Mouse (Mus musculus): Measurements from ENCODE around the gene Tspyl3. TPM values are rescaled to one million over a fixed set of nuclear protein-coding genes. Genes with fewer than 3 reads are reported as not detected.

Tspyl3 gene
- polyA plus RNA-seq (2012; rRNA removed; ENCODE audit: low replicate concordance), result 13.4 and 14.2 TPM in 2 replicates

DNA sequence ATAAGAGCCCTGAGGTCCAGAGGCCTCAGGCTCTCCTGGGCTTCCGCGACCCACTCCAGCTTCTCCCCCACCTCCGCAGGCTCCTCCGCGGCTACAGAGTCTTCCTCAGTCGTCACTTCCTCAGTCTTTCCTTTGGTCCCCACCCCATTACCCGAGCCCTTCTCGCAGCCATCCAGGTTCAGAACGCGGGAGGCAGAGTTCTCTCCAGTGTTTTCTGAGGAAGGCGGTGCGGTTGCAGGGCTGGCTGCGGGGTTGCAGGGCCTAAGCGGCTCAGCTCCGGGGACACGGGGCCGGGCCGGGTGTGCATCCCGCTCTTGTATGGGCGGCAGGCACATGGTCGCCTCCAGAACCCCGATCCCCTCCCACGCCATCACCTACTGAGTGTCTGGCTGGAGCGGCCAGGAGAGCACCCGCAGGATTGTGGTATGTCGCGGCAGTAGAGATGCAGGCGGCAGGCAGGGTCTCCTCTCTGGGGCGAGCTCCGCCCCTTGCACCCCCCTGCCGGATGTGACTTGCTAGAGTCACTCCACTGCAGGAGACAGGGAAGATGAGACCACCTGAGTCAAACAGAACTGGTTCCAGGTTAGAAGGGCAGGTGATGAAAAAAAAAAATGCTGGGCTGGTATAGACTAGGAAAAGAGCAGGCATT is at the start of gene Tspyl3:
Tspyl3 (minus strand) TSS at position 496 of the 649 bp plus-strand sequence.

DNA sequence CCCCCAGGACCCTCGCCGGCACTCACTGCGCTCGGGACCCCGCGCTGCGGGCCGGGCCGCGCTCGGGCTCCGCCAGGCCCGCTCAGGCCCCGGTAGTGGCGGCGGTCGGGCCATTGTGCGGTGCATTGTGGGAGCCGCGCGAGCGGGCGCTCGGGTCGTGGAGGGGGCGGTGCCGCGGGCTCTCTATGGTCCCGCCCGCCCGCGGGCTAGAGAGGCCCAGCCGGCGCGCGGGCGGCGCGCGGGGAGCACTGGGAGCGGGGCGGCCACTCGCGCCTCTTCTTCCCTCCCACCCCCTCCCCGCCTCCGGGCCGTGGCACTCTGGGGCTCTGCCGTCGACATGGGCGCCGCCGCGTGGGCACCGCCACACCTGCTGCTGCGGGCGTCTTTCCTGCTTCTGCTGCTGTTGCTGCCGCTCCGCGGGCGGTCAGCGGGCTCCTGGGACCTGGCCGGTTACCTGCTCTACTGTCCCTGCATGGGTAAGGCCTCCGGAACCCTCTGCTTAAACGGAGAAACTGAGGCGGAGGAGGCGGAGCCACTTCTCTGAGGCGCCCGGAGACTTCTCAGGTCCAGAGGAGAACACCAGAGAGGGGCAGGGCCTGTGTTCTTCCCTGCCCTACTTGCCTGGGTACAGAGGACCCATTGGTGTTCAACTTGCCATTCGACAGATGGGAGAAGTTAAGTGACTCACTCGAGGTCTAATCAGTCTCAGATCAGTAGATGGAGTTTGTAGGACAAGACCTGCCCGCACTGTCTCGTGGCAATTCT is 16.2 kb upstream of the Tspyl3 start, which contains the start of the genes Plagl2 and Pofut1:
Plagl2 (minus strand) TSS at position 177 of the 765 bp plus-strand sequence.
Pofut1 (plus strand) TSS at position 284 of the 765 bp plus-strand sequence.

Other genes with a start within 250 kb of the Tspyl3 start
- 41.5 and 98.0 TPM in 2 replicates for gene Pdrg1, start 210.0 kb downstream of the Tspyl3 start, polyA plus RNA-seq (2012; rRNA removed; ENCODE audit: low replicate concordance)
- gene Xkr7, start 193.6 kb downstream of the Tspyl3 start, polyA plus RNA-seq (2012; rRNA removed; ENCODE audit: low replicate concordance), result not detected in 2 replicates
- gene Ccm2l, start 159.5 kb downstream of the Tspyl3 start, polyA plus RNA-seq (2012; rRNA removed; ENCODE audit: low replicate concordance), result 31.0 and 33.8 TPM in 2 replicates
- gene Hck, start 117.0 kb downstream of the Tspyl3 start, polyA plus RNA-seq (2012; rRNA removed; ENCODE audit: low replicate concordance), result 16.8 and 18.9 TPM in 2 replicates
- gene Tm9sf4, start 64.1 kb downstream of the Tspyl3 start, polyA plus RNA-seq (2012; rRNA removed; ENCODE audit: low replicate concordance), result 35.5 and 58.9 TPM in 2 replicates
- 7.9 and 8.4 TPM in 2 replicates for gene Plagl2, start 16.0 kb upstream of the Tspyl3 start, polyA plus RNA-seq (2012; rRNA removed; ENCODE audit: low replicate concordance)
- 28.8 and 33.3 TPM in 2 replicates for gene Pofut1, start 16.1 kb upstream of the Tspyl3 start, polyA plus RNA-seq (2012; rRNA removed; ENCODE audit: low replicate concordance)
- 5.4 and 11.0 TPM in 2 replicates for gene Kif3b, start 66.0 kb upstream of the Tspyl3 start, polyA plus RNA-seq (2012; rRNA removed; ENCODE audit: low replicate concordance)
- 10.7 and 13.6 TPM in 2 replicates for gene Asxl1, start 120.4 kb upstream of the Tspyl3 start, polyA plus RNA-seq (2012; rRNA removed; ENCODE audit: low replicate concordance)

All from mammary gland, adult 2 months (tissue).